10 mouse cellular contexts compared by ENCODE assay signal in genomic region chr16:37851366-37851765, GRCm38 (mm10). TPM values are rescaled to one million over a fixed set of nuclear protein-coding genes. Genes with fewer than 3 reads are reported as not detected.
A peak's percentile ranks its signal among the peaks of the same experiment; 100 is the strongest.
DNase-seq lines count a peak whose midpoint lies in the region; ATAC-seq lines count a peak whose summit lies in the region.
"Had no signal": no experiment of that assay in that cellular context is flagged by ENCODE, and none has a peak within 500 bp of the region (broad histone marks: within the 10 kb centered on the region; RNA-seq: fewer than 3 reads in every experiment).

No protein-coding gene starts in this region.

- no peak for ATAC-seq in CD4-positive, CD25-positive, alpha-beta regulatory T cell, adult 4 months
- ATAC-seq in cerebellum, adult (ENCODE audit: insufficient number of reproducible peaks, low FRiP score, low TSS enrichment): no peak
- ATAC-seq: forebrain, embryonic 15.5 days had no signal

- DNase-seq in adrenal gland, adult 8-10 months: peak; percentile 49
- DNase-seq in adrenal gland, adult 18-20 months (ENCODE audit: low spot score in 2 of 2): no peak
- DNase-seq in forelimb bud, embryonic 11.5 days (ENCODE audit: low read depth, low spot score): peak; percentile 36
- peak; percentile 70 for DNase-seq in kidney, adult 9 months
- peak; percentile 48 for DNase-seq in lung, postnatal 14 days
- DNase-seq in cerebellum, postnatal 36 days: no peak

RNA-seq across cellular contexts. Expression of gene Gm36028, which starts 9.6 kb away (rescaled TPM):
- total RNA-seq in adrenal gland, adult 8-10 months (2022): under 1 TPM in 2 of 4 experiments, not detected in 2; 0.29 to 0.75 TPM
- total RNA-seq in adrenal gland, adult 18-20 months (2021): under 1 TPM; 0.27 to 0.99 TPM
- polyA plus RNA-seq in CD4-positive, CD25-positive, alpha-beta regulatory T cell, adult 4 months (2017; shearing (Covaris generic)): not detected
- total RNA-seq: left cerebral cortex, postnatal 25 days had no signal

RNA-seq across cellular contexts. Expression of gene Lrrc58, which starts 16.8 kb away (rescaled TPM):
- 100 to 1,000 TPM; 130 to 206 (median 160) TPM for total RNA-seq in adrenal gland, adult 8-10 months (2022)
- 100 to 1,000 TPM; 196 to 274 TPM for total RNA-seq in adrenal gland, adult 18-20 months (2021)
- polyA plus RNA-seq in CD4-positive, CD25-positive, alpha-beta regulatory T cell, adult 4 months (2017; shearing (Covaris generic)): 10 to 100 TPM; 19.6 to 21.5 TPM

Comparison
In these comparisons a context has a peak if more than half of its experiments do, and no peak if none do; other contexts are left out.
1. DNase-seq: peak in adrenal gland, adult 8-10 months (single experiment), forelimb bud, embryonic 11.5 days (single experiment), kidney, adult 9 months (single experiment) and lung, postnatal 14 days (single experiment); none in adrenal gland, adult 18-20 months (0 of 2) and cerebellum, postnatal 36 days (0 of 2).